In the genomic region with DNA sequence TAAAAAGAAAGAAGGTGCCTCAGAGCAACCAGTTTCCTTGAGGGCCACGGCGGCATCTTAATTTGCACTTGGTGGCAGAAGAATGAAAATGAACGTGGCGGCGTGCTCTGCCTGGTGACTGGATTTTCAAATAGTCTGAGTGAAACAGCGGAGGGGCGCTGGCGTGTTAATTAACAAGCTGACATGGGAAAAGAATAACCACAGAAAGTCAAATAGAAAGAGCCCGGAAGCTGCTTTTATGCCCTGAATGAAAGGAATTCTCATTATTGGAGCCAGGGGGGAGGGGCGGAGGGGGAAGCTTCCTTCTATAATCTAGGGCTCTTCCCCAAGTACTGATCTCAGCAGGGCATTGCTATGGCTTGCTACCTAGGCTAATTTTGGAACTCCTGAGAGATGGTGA, we compare ENCODE assay signal across 17 mouse cellular contexts.
DNase-seq lines count a peak whose midpoint lies in the region; ATAC-seq and TF ChIP-seq lines count a peak whose summit lies in the region.
"Had no signal": no experiment of that assay in that cellular context is flagged by ENCODE, and none has a peak within 500 bp of the region (broad histone marks: within the 10 kb centered on the region; RNA-seq: fewer than 3 reads in every experiment).

No protein-coding gene starts in this region.

- no peak overlapping the region for H3K4me3 ChIP-seq in kidney, adult 2 months (ENCODE audit: insufficient read depth, low read depth, low read length)
- no peak overlapping the region for H3K4me3 ChIP-seq in kidney, embryonic 14.5 days (ENCODE audit: low read length)
- H3K4me3 ChIP-seq in hindbrain, embryonic 13.5 days: no peak overlapping the region
- H3K4me3 ChIP-seq: neural tube, embryonic 15.5 days had no signal

- no peak for ATAC-seq in kidney, embryonic 14.5 days (ENCODE audit: low FRiP score, low TSS enrichment)
- no peak for ATAC-seq in hindbrain, embryonic 13.5 days (ENCODE audit: low FRiP score)
- no peak for ATAC-seq in erythroid progenitor cell, adult 5-6 weeks (replicated peaks; ENCODE audit: low FRiP score, poor library complexity, severe bottlenecking)
- ATAC-seq in granulocyte monocyte progenitor cell, adult 5-6 weeks (replicated peaks; ENCODE audit: poor library complexity, severe bottlenecking): no peak
- ATAC-seq: lung, postnatal 0 days had no signal

- H3K9ac ChIP-seq in kidney, embryonic 14.5 days (ENCODE audit: low read depth, low read length): no peak overlapping the region
- no peak overlapping the region for H3K9ac ChIP-seq in hindbrain, embryonic 13.5 days
- H3K9ac ChIP-seq: neural tube, embryonic 15.5 days had no signal

- H3K4me2 ChIP-seq in kidney, embryonic 14.5 days (replicated peaks; ENCODE audit: low read depth, low read length): no peak overlapping the region
- 0 out of 2 replicates have a peak overlapping the region, but pooled peaks have one; percentile 10 for H3K4me2 ChIP-seq in hindbrain, embryonic 13.5 days
- H3K4me2 ChIP-seq: liver, embryonic 11.5 days; neural tube, embryonic 15.5 days had no signal

- DNase-seq in kidney, adult 2 months: peak; percentile 2
- DNase-seq in right cerebral cortex, postnatal 4 days: peak; percentile 10
- no peak for DNase-seq in right cerebral cortex, postnatal 36 days (ENCODE audit: low spot score in 2 of 2)
- no peak for DNase-seq in yolk sac, embryonic 10.5 days (ENCODE audit: low spot score)
- DNase-seq: adrenal gland, postnatal 14 days; cerebellum, postnatal 36 days; heart, postnatal 36 days; kidney, adult 11 months; right cerebral cortex, postnatal 14 days; thymus, adult 18-20 months had no signal

- H3K9me3 ChIP-seq in kidney, embryonic 14.5 days (ENCODE audit: control insufficient read depth, low read length): no peaks in the 10 kb centered on the region
- H3K9me3 ChIP-seq in hindbrain, embryonic 13.5 days: no peaks in the 10 kb centered on the region
- H3K9me3 ChIP-seq: neural tube, embryonic 15.5 days had no signal

- TF ChIP-seq POLR2A in kidney, adult 2 months (IDR thresholded peaks at IDR 0.05; ENCODE audit: low read depth, low read length): no peak

- H3K27me3 ChIP-seq in kidney, adult 2 months (replicated peaks; ENCODE audit: control insufficient read depth, insufficient read depth, low read length): no peaks in the 10 kb centered on the region
- H3K27me3 ChIP-seq in kidney, embryonic 14.5 days (ENCODE audit: control insufficient read depth, insufficient read depth, low read length): no peaks in the 10 kb centered on the region
- no peaks in the 10 kb centered on the region for H3K27me3 ChIP-seq in hindbrain, embryonic 13.5 days
- H3K27me3 ChIP-seq: neural tube, embryonic 15.5 days had no signal

- TF ChIP-seq CTCF in kidney, adult 2 months (conservative IDR thresholded peaks at IDR 0.05; ENCODE audit: insufficient read depth, insufficient read length, low read depth, low read length): no peak

- no peaks in the 10 kb centered on the region for H3K36me3 ChIP-seq in kidney, adult 2 months (ENCODE audit: control insufficient read depth, insufficient read depth, low read length)
- no peaks in the 10 kb centered on the region for H3K36me3 ChIP-seq in kidney, embryonic 14.5 days (ENCODE audit: control insufficient read depth, insufficient read depth, low read length)
- H3K36me3 ChIP-seq in hindbrain, embryonic 13.5 days: no peaks in the 10 kb centered on the region
- H3K36me3 ChIP-seq: neural tube, embryonic 15.5 days had no signal

- H3K27ac ChIP-seq in kidney, adult 2 months (ENCODE audit: insufficient read depth, low read depth, low read length): no peak overlapping the region
- no peak overlapping the region for H3K27ac ChIP-seq in kidney, embryonic 14.5 days (ENCODE audit: low read depth, low read length)
- H3K27ac ChIP-seq in hindbrain, embryonic 13.5 days: no peak overlapping the region
- H3K27ac ChIP-seq: neural tube, embryonic 15.5 days had no signal

- H3K4me1 ChIP-seq in kidney, adult 2 months (ENCODE audit: control insufficient read depth, insufficient read depth, low read length): no peaks in the 10 kb centered on the region
- H3K4me1 ChIP-seq in kidney, embryonic 14.5 days (ENCODE audit: control insufficient read depth, insufficient read depth, low read length): no peaks in the 10 kb centered on the region
- peaks cover 12% of the 10 kb centered on the region for H3K4me1 ChIP-seq in hindbrain, embryonic 13.5 days (replicated peaks)

- 50% methylated on average over 10 of the region's 10 CpGs for WGBS in kidney, adult 2 months
- 78% methylated on average over 10 of the region's 10 CpGs for WGBS in kidney, embryonic 14.5 days
- 29% methylated on average over 10 of the region's 10 CpGs for WGBS in hindbrain, embryonic 13.5 days

Comparison
In these comparisons a context has a peak if more than half of its experiments do, and no peak if none do; other contexts are left out.
1. DNase-seq: peak in kidney, adult 2 months (single experiment) and right cerebral cortex, postnatal 4 days (single experiment); none in right cerebral cortex, postnatal 36 days (0 of 2) and yolk sac, embryonic 10.5 days (single experiment).